Mouse (Mus musculus) hindbrain, embryonic 10.5 days (tissue): ENCODE data around the gene Rsbn1l. TPM values are rescaled to one million over a fixed set of nuclear protein-coding genes. Genes with fewer than 3 reads are reported as not detected.

Experiments used
- DNase-seq: peaks from one replicate; pipeline ENCODE4 v3.0.0-alpha.2; 2017; ENCODE audit warnings: low spot score
- H3K27ac ChIP-seq: fragments of 300-500 bp; sonication (generic); 2 replicates; pipeline ENCODE4 v1.5.1; 2016; ENCODE audit warnings: mild to moderate bottlenecking, moderate library complexity
- H3K27me3 ChIP-seq: fragments of 300-500 bp; sonication (generic); 2 replicates; pipeline ENCODE4 v1.6.1; 2016; ENCODE audit warnings: mild to moderate bottlenecking; ENCODE audit not compliant: poor library complexity, insufficient read depth, severe bottlenecking
- H3K36me3 ChIP-seq: fragments of 300-500 bp; sonication (generic); 2 replicates; pipeline ENCODE4 v1.6.1; 2016; ENCODE audit warnings: mild to moderate bottlenecking, moderate library complexity
- H3K4me1 ChIP-seq: fragments of 300-500 bp; sonication (generic); replicated peaks from 2 replicates; pipeline ENCODE4 v1.6.1; 2016; ENCODE audit warnings: mild to moderate bottlenecking
- H3K4me3 ChIP-seq: fragments of 300-500 bp; sonication (generic); 2 replicates; pipeline ENCODE4 v1.5.1; 2016; ENCODE audit warnings: mild to moderate bottlenecking, moderate library complexity
- H3K9me3 ChIP-seq: fragments of 300-500 bp; sonication (generic); 2 replicates; pipeline ENCODE4 v1.6.1; 2016; ENCODE audit warnings: mild to moderate bottlenecking, moderate library complexity
- WGBS: fragments of 180-500 bp; shearing (Covaris S2); methylation state at CpG from one replicate; pipeline ENCODE4 v1.1.7; 2016; 5-methylcytosine and 5-hydroxymethylcytosine counted together
- polyA plus RNA-seq: library from polyadenylated mRNA; unstranded; fragments of >200 nt; fragmentation: Nextera tagmentation; extraction: Ambion mirVana; gene quantifications from 2 replicates; pipeline ENCODE4 v1.2.1, GENCODE M21; 2016

Gene Rsbn1l
- polyA plus RNA-seq, 1 experiment from 2014 or later, result 4.8 TPM

DNA sequence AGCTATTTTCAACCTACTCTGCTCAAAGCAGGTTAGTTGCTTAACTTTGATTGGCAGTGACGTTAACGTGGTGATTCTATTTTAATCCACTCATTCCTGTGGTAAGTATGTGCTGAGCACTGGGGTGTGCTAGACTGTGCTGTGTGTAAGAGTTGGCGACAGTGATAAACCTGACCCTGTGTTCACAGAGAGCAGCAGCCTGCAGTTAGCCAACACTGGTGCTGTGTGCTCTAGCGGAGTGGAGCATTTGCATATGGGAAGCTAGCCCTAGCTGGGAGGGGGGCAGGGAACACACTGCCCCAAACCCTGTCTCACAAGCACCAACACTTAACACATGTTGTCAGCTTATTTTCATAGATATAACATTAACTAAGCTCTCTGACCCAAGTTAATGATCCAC is 11.7 kb upstream of the Rsbn1l start:
- no peaks in the 10 kb centered on the region; the same call in 1 of the 2 replicates for H3K4me1 ChIP-seq
- WGBS, result 56% methylated on average over 4 of the region's 4 CpGs
- DNase-seq, result no peak

GRCm38 (mm10) chr5:20964446-20964845 is 8.2 kb upstream of the Rsbn1l start:
- 73% methylated on average over 6 of the region's 6 CpGs for WGBS

More for the DNA sequence above, 11.7 kb upstream of the Rsbn1l start:
- Histone ChIP-seq H3K27me3 (no peaks in the 10 kb centered on the region), H3K9me3 (no peaks in the 10 kb centered on the region), H3K4me3 (no peak overlapping the region), H3K36me3 (no peaks in the 10 kb centered on the region), H3K27ac (no peak overlapping the region)

DNA sequence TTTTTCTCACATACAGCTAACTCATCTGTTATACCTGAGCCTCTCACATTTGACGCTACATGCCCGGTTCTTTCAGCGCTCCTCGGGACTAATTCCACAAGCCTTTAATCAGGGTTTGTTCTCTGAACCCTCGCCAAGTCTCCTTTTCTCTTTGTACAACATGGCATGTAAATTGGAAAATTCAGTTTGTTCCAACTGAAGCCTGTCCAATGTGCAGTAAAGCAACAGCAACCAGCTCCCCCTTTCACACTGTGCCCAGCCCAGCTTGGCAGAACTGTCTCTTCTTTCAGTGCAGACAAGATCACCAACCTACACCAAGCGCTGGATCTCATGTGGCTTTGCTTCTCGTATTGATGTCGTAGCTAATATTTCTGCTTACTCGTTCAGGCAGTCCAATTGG is 7.1 kb upstream of the Rsbn1l start:
- Histone ChIP-seq H3K4me1 (no peaks in the 10 kb centered on the region; the same call in 1 of the 2 replicates), H3K27ac (no peak overlapping the region), H3K36me3 (no peaks in the 10 kb centered on the region), H3K4me3 (no peak overlapping the region), H3K27me3 (no peaks in the 10 kb centered on the region), H3K9me3 (no peaks in the 10 kb centered on the region)
- no peak for DNase-seq
- 92% methylated on average over 9 of the region's 9 CpGs for WGBS

More at GRCm38 (mm10) chr5:20964446-20964845, 8.2 kb upstream of the Rsbn1l start:
- no peak for DNase-seq
- no peak overlapping the region for H3K4me3 ChIP-seq
- no peaks in the 10 kb centered on the region for H3K27me3 ChIP-seq
- H3K36me3 ChIP-seq, result no peaks in the 10 kb centered on the region
- no peak overlapping the region for H3K27ac ChIP-seq
- H3K4me1 ChIP-seq, result no peaks in the 10 kb centered on the region; the same call in 1 of the 2 replicates
- H3K9me3 ChIP-seq, result no peaks in the 10 kb centered on the region

- Histone ChIP-seq H3K36me3 (peaks cover 12% of the 10 kb centered on the region), H3K9me3 (peaks cover 10% of the 10 kb centered on the region; the same call in 1 of the 2 replicates), H3K27ac (no peak overlapping the region), H3K4me1 (no peaks in the 10 kb centered on the region), H3K4me3 (no peak overlapping the region), H3K27me3 (no peaks in the 10 kb centered on the region)
- WGBS, result 91% methylated on average over 2 of the region's 2 CpGs
- no peak for DNase-seq
Observed at GRCm38 (mm10) chr5:20960927-20961326, 4.7 kb upstream of the Rsbn1l start.

- H3K4me3 ChIP-seq, result no peak overlapping the region
- no peaks in the 10 kb centered on the region for H3K27me3 ChIP-seq
- no peak overlapping the region for H3K27ac ChIP-seq
- peaks cover 10% of the 10 kb centered on the region; the same call in 1 of the 2 replicates for H3K9me3 ChIP-seq
- H3K4me1 ChIP-seq, result peaks cover 6% of the 10 kb centered on the region
- H3K36me3 ChIP-seq, result peaks cover 12% of the 10 kb centered on the region
- WGBS, result 79% methylated on average over 13 of the region's 13 CpGs
- no peak for DNase-seq
Observed at GRCm38 (mm10) chr5:20955114-20955835, 923 bp downstream of the Rsbn1l start.

DNA sequence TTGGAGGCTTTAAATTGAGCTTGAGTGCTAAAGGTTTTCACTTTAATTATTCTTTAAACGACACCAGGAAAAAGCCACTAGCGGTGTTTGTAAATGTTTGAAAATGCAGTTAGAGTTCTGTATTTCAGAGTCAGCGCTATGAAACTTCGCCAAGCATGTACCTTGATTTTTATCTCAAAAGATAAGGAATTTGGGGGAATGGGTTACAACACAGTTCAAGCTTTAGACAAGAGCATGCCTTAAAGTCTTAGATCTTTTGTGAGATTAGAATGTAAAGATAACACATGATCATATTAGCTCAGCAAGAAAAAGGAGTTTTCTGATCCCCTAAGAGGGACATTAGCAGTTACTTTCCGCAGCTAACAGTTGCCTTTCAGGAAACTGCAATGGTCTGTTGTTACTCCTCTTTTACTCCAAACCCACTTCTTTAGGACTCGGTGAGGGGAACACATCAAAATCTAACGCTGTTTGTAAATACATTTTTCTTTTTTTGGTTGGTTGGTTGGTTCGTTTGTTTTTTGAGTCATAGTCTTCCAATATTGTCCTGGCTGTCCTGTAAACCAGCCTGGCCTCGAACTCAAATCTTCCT is 3.8 kb downstream of the Rsbn1l start:
- Histone ChIP-seq H3K36me3 (peaks cover 6% of the 10 kb centered on the region), H3K27me3 (no peaks in the 10 kb centered on the region), H3K4me1 (peaks cover 18% of the 10 kb centered on the region), H3K4me3 (peak overlapping the region; percentile 89), H3K9me3 (peaks cover 6% of the 10 kb centered on the region; the same call in 1 of the 2 replicates), H3K27ac (peak overlapping the region; percentile 96)
- no peak for DNase-seq
- WGBS, result 21% methylated on average over 9 of the region's 9 CpGs

DNA sequence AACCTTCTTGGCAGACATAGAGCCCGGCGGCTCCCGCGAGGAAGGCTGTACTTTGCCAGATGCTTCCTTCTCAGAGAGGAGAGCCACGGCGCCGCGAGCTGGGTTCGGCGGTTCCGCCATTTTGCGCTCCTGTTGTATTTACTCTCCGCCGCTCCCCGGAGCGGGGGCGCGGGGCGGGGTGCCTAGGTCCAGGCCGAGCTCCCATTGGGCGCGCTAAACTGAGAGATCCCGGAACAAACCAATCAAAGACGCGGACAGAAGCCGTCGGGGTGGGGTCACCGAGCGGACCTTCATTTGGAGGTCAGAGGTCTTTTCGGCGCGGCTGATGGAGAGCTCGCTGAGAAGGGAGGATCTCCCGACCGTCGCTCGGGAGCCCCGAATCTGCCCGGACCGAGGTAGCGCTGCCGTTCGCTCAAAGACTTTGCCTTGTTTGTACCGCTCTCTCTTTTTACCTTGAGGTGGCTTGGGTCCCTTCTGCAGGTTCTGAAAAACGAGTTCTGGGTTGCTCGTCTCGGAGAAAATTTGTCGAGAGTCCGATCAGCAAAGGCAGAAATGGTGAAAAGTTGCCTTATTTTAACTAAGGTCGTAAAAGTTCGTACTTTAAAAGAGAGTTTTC is 4.4 kb downstream of the Rsbn1l start:
- Histone ChIP-seq H3K36me3 (peaks cover 3% of the 10 kb centered on the region), H3K27me3 (no peaks in the 10 kb centered on the region), H3K9me3 (peaks cover 3% of the 10 kb centered on the region; the same call in 1 of the 2 replicates), H3K27ac (peak overlapping the region; percentile 96), H3K4me1 (peaks cover 18% of the 10 kb centered on the region), H3K4me3 (peak overlapping the region; percentile 89)
- WGBS, result under 1% methylated on average over 51 of the region's 51 CpGs
- peak; percentile 96 for DNase-seq

- peak overlapping the region; percentile 89 for H3K4me3 ChIP-seq
- under 1% methylated on average over 88 of the region's 88 CpGs for WGBS
- H3K27me3 ChIP-seq, result no peaks in the 10 kb centered on the region
Observed at GRCm38 (mm10) chr5:20950855-20951650, 5.1 kb downstream of the Rsbn1l start.

GRCm38 (mm10) chr5:20950516-20950854 is 5.7 kb downstream of the Rsbn1l start:
- H3K9me3 ChIP-seq, result no peaks in the 10 kb centered on the region
- H3K27ac ChIP-seq, result peak overlapping the region; percentile 96
- peaks cover 18% of the 10 kb centered on the region for H3K4me1 ChIP-seq
- H3K36me3 ChIP-seq, result no peaks in the 10 kb centered on the region
- under 1% methylated on average over 9 of the region's 9 CpGs for WGBS
- H3K27me3 ChIP-seq, result no peaks in the 10 kb centered on the region
- peak overlapping the region; percentile 89 for H3K4me3 ChIP-seq
- DNase-seq, result no peak

More at GRCm38 (mm10) chr5:20950855-20951650, 5.1 kb downstream of the Rsbn1l start:
- Histone ChIP-seq H3K36me3 (no peaks in the 10 kb centered on the region), H3K27ac (peak overlapping the region; percentile 96), H3K4me1 (peaks cover 18% of the 10 kb centered on the region), H3K9me3 (no peaks in the 10 kb centered on the region)
- no peak for DNase-seq

GRCm38 (mm10) chr5:20950093-20950492 is 6.1 kb downstream of the Rsbn1l start:
- WGBS, result 15% methylated on average over 5 of the region's 5 CpGs
- no peaks in the 10 kb centered on the region for H3K36me3 ChIP-seq
- H3K4me1 ChIP-seq, result peaks cover 18% of the 10 kb centered on the region
- no peaks in the 10 kb centered on the region for H3K27me3 ChIP-seq
- DNase-seq, result no peak
- no peaks in the 10 kb centered on the region for H3K9me3 ChIP-seq
- peak overlapping the region; percentile 89 for H3K4me3 ChIP-seq
- peak overlapping the region; percentile 96 for H3K27ac ChIP-seq

GRCm38 (mm10) chr5:20946906-20947305 is 9.3 kb downstream of the Rsbn1l start:
- H3K27me3 ChIP-seq, result no peaks in the 10 kb centered on the region
- no peaks in the 10 kb centered on the region for H3K9me3 ChIP-seq
- no peak overlapping the region for H3K4me3 ChIP-seq
- DNase-seq, result no peak
- peaks cover 15% of the 10 kb centered on the region for H3K4me1 ChIP-seq
- 81% methylated on average over 6 of the region's 6 CpGs for WGBS
- no peak overlapping the region for H3K27ac ChIP-seq
- H3K36me3 ChIP-seq, result no peaks in the 10 kb centered on the region

DNA sequence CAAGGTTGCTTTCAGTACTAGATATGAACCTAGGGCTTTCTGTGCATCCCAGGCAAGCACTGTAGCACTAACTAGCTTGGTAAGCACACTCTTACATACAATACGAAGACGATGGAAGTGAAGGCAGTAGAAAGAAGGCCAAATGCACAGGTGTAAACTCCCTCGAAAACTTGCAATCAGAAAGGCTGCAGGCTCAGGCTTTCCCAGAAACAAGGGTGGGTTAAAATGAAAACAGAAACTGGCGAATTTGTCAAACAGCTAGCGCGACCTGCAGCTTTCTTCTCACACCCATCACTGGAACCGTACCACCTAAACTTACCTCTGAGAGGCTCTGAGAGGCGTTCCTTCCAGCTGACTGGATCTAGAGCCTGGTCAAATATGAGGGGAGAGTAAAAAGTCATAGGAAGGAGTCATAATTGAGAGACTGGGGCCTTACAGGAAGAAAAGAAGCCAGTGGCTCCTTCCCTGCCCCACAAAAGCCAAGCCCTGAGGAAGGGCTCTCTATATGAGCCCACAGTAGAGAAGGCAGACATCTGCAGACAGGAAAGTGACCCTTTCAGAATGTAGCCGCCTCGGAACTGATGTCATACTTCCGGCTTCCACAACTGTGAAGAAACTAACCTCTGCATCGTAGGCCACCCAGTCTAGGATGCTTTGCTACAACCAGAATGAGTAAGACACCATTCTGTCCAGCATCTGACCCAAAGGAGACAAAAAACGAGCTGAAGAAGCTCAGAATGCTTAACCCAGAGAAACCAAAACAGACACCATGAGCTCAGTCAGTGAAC is 11.0 kb downstream of the Rsbn1l start:
- H3K9me3 ChIP-seq, result no peaks in the 10 kb centered on the region
- peaks cover 6% of the 10 kb centered on the region for H3K36me3 ChIP-seq
- H3K27ac ChIP-seq, result peak overlapping the region; percentile 45; the same call in 1 of the 2 replicates
- peaks cover 18% of the 10 kb centered on the region for H3K4me1 ChIP-seq
- H3K27me3 ChIP-seq, result no peaks in the 10 kb centered on the region
- no peak overlapping the region for H3K4me3 ChIP-seq
- 83% methylated on average over 13 of the region's 13 CpGs for WGBS
- no peak for DNase-seq
